Mouse (Mus musculus): ENCODE data around the gene Bcas1.
A peak's percentile ranks its signal among the peaks of the same experiment; 100 is the strongest.

Bcas1 gene

GRCm38 (mm10) chr2:170418748-170419147 is 8.9 kb downstream of the Bcas1 start:
- peak; percentile 11 for DNase-seq (ENCODE audit: low read depth)

DNA sequence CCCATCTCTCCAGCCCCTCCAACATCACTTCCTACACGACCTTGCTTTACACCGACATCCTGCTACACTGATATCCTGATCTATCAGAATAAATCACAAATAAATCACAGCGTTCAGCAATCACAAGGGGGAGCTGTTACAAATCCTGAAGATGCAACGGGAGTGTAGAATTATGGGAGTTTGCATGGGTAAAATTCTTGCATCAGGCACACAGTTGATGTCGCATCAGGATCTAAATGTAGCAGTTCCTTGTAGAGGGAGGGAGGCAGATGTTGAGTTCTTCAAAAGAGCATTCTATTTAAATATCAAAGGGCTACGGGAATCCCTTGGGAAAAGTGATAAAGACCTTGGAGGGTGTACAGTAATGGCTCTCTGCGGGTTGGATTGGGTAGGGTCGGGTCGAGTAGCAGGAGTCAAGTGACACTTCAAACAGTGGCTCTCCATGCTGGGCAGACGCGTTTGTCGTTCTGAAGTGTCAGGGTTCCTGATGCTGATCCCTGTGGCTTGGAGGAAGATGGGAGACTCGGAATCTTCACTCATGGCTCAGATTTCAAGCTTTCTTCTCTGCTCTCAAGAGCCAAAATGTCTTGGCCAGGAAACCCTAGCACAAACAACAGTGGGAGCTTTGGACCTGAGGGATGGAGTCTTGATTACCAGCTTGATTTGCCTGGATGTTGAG is 16.0 kb downstream of the Bcas1 start:
- DNase-seq (ENCODE audit: low read depth), result no peak

- no peak for DNase-seq (ENCODE audit: low read depth)
These were observed 16.8 kb downstream of the Bcas1 start for GRCm38 (mm10) chr2:170410677-170411489.

DNA sequence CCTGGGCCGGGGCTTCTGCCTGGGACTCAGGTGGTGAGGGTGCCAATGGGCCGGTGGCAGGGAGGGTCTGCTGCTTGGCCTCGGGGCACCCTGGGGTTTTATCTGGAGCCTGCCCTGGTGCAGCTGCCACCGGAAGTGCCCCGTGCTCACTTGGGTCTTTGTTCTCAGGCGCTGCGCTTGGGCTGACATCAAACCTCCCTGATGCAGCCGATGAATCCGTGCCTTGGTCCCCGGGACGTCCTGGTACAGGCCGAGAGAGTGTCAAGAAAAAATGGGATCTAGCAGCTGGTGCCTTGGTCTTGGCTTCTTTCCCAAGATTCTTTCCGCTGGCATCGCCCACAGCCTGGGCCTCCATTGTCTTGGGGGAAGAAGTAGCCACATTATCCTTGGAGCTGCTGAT is 21.2 kb downstream of the Bcas1 start:
- DNase-seq (ENCODE audit: low read depth), result no peak

DNA sequence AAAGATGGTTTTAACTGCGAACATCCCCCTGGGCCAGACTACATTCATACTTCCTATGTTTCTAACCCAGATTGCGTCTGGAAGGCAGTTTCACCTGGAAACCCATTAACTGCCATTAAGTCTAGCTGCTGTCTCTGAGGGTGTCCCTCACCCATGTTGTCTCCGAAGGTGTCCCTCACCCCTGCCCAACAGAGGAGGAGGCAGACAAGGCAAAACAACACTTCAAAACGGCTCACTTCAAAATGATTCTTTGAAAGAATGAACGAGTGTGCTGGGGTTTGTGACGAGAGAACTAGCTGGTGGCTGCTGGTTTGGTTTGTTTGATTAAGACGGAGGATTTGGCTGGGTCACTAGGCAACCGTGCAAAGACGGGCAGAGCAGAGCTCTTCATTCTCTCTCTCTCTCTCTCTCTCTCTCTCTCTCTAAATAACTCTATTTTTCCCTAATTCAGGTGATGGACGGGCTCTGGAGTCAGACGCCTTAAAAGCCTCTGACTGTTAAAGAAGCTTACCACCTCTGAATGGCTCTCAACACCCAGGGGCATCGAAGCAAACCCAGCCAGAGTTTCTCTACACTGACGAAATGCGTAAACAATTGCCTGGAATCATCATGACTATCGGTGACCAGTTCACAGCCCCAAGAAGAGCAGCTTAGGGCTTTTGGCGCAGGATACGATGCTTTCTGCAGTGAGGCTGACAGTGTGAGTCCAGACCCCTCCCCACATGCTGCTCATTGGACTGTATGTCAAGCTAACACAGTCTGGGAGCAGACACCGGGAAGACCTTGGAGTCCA is 22.7 kb downstream of the Bcas1 start:
- no peak for DNase-seq (ENCODE audit: low read depth)

DNA sequence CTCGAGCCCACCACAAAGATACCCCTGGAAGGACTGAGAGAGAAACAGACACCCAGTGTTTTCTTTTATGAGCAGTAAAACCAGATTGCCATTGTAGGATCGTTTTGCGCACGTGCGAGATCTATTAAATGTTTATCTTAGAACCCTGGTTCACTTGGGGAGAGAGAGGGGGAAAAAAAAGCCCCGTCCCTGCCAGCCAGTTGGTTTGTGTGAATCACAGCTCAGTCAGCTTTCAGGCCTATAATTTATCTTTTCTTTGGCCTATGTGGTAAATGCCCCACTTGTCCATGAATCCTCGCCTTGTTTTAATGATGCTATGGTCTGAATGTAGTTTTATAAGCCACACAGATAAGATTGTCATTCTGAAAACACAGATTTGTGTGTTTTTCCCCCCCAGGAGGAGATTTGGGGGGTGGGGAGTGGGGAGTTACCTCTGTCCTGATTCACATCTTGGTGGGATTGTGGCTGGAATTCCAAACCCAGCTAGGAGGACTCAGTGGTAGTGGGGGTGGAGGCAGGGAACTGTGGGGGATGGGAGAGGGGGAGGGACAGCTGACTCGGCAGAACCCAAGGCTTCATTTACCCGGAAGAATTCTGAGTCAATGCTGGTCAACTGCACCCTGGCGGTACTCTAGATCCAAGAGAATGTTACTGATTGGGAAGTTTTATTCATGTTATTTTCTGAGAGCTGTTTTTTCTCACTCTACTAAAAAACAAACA is 23.8 kb downstream of the Bcas1 start:
- peak; percentile 60 for DNase-seq (ENCODE audit: low read depth)

GRCm38 (mm10) chr2:170401211-170401799 is 26.3 kb downstream of the Bcas1 start:
- DNase-seq (ENCODE audit: low read depth), result peak; percentile 88

DNA sequence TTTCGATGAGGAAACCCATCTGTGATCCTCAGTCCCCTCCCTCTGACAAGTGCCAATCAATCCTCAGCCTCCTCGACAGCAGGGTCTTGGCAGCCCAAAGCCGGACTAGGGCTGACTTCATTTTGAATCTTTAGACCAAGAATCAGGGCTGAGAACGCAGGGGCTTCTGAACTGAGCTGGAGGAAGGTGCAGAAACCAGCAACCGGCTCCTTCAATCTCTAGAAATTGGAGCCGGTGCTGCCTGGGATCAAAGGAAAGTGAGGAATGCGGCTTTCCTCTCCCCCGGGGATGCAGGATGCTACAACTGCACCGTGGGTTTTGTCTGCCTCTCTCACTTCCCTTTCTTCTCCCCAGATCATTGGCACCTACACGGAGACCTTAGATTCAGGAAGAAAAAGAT is 27.0 kb downstream of the Bcas1 start:
- DNase-seq (ENCODE audit: low read depth), result no peak

DNA sequence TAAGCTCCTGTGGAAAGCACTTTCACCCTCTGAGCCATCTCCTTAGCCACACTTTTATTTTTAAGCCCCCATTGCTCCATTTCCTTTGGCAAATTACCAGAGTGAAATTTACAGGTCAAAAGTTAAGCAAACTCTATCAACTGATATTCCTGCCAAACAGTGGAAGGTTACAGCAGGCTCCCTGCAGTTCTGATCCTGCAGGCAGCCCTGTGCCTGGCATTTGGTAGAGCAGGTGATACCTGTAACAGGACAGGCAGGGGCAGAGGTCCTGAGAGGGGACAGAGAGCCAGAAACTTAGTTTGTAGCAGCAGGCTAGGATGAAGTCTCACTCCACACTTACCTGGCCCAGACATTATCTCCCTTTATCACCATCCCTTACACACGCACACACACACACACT is 35.7 kb downstream of the Bcas1 start:
- DNase-seq (ENCODE audit: low read depth), result no peak

DNA sequence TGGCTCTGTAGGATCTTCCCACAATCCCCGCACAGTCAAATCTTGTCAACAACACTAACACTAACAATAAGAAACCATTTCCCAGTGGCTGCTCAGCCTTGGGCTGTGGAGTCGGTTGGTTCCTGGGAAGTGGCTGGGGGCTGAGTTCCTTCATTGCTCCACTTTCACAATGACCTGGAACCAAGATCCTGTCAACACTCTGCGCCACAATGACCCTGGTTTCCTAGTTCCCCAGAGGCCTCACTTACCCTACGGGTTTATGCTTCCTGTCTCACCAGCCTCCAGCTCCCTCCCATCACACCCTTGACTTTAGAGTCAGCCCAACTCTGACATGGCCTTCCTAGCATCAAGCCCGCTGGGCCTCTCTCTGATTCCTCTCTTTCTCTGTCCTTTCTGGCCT is 39.3 kb downstream of the Bcas1 start:
- no peak for DNase-seq (ENCODE audit: low read depth)

- no peak for DNase-seq (ENCODE audit: low read depth)
These were observed 42.1 kb downstream of the Bcas1 start for GRCm38 (mm10) chr2:170385556-170385955.

- DNase-seq (ENCODE audit: low read depth), result peak; percentile 59
These were observed 42.9 kb downstream of the Bcas1 start for GRCm38 (mm10) chr2:170384770-170385169.

- DNase-seq (ENCODE audit: low read depth), result no peak
These were observed 54.3 kb downstream of the Bcas1 start for GRCm38 (mm10) chr2:170373391-170373790.

DNA sequence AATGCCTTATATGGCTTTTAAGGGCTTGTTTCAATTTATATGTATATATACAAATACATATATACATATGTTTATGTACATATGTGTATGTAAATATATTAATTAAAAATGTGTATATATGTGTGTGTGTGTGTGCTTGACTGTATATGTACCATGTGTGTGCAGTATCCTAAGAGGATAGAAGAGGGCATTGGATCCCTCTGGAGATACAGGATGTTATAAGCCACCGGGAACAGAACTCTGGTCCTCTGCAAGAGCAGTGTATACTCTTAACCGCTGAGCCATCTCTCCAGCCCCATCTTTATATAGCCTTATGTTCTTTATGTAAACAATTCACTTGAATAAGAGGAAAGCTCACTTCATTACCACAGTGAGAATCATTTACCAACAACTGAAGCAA is 62.0 kb downstream of the Bcas1 start:
- no peak for DNase-seq (ENCODE audit: low read depth)

DNA sequence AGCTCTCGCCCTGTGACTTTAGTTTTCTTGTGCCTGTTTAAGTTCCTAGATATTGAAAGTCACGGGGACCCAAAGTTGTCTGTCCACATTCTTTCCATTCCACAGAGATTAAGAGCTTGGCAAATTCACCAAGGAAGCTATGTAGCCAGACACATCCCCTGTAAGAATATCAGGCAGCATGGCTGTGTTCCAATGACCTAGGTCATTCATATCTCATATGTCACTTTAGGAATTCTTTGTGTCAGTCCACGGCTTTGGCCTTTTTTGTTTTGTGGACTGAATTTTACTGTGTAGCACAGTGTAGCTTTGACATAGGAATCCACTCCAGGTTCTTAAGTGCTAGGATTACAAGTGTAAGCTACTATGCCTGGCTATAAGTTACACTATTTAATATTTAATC is 62.4 kb downstream of the Bcas1 start:
- DNase-seq (ENCODE audit: low read depth), result no peak

GRCm38 (mm10) chr2:170356667-170357374 is 70.8 kb downstream of the Bcas1 start:
- DNase-seq (ENCODE audit: low read depth), result no peak

- DNase-seq (ENCODE audit: low read depth), result peak; percentile 96
These were observed 72.7 kb downstream of the Bcas1 start for GRCm38 (mm10) chr2:170354963-170355367.

GRCm38 (mm10) chr2:170352273-170352672 is 75.4 kb downstream of the Bcas1 start:
- no peak for DNase-seq (ENCODE audit: low read depth)

- DNase-seq (ENCODE audit: low read depth), result no peak
These were observed 75.8 kb downstream of the Bcas1 start for GRCm38 (mm10) chr2:170351847-170352246.

GRCm38 (mm10) chr2:170349784-170350183 is 77.9 kb downstream of the Bcas1 start:
- peak; percentile 23 for DNase-seq (ENCODE audit: low read depth)

DNA sequence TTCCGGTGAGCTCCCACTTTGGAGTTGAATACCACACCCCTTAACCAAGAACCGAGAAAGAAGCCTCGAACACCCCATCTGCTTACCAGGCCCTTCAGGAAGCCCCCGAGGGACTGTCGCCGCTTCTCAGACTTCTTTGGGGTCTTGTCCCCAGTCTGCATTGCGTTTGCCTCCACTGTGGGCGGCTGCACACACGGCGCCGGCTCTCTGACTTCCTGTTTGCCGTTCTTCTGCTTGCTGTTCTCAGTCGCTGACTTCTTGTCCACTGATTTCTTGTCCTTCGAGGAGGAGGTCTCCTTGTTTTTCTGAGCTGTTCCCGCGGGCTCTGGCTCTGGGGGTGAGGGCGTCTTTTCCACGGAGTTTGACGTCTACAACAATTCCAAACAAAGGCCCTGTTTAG is 78.5 kb downstream of the Bcas1 start:
- DNase-seq (ENCODE audit: low read depth), result no peak
